Mouse (Mus musculus) right cerebral cortex, adult 2 months (tissue): Measurements from ENCODE around the gene Tpm3.
"Not testable (repeated sequence)": the region's sequence is repeated elsewhere in the genome, so short reads cannot be mapped to it uniquely, and the experiment has no call there.

Experiments used
- DNase-seq, 2 experiments: peaks; one replicate each; pipeline ENCODE4 v3.0.0; 2021 to 2022; ENCODE audit warnings: low spot score in 2 of 2

Tpm3 gene

GRCm38 (mm10) chr3:90083698-90084324, 11.4 kb downstream of the Tpm3 start:
- DNase-seq = peak; percentile 68 to 72

GRCm38 (mm10) chr3:90084790-90085189, 12.3 kb downstream of the Tpm3 start:
- no peak for DNase-seq

- DNase-seq = no peak
Observed at GRCm38 (mm10) chr3:90085281-90085680, 12.8 kb downstream of the Tpm3 start.

DNA sequence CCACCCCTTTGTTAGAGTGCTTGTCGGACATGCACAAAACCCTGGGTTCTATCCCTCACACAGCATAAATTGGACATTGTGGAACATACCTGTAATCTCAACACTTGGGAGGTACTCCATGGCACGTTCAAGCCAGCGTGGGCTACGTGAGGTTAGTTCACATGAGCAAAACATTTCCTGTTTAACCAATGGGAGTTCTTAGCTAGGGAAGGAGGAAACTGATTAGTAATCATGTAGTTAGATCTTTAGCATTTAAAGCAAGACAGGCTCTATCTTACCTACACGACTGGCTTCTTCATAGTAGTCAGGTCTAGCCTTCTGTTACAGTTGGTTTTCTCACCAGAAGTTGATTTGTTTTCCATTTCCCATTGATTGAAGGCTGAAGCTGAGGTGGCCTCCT, 13.6 kb downstream of the Tpm3 start:
- no peak for DNase-seq

DNA sequence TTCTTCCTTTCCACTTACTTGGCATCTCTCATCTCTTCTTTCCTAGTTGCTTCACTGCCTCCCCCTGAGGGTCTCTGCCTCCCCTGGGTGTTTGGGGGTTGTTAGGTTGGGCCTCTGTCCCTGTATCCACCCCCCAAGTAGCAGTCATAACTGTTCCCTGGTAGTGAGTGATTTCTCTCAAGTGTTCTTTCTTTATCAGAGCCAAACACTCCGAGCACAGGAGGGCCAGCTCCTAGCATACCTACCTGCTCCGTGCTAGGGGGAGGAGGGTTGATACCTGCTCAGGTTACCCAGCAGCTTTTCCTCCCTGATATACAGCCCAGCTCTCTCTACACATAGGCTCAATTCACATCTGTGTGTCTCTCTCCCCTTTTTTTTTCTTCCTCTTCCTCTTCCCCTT, 16.2 kb downstream of the Tpm3 start:
- DNase-seq = no peak

DNA sequence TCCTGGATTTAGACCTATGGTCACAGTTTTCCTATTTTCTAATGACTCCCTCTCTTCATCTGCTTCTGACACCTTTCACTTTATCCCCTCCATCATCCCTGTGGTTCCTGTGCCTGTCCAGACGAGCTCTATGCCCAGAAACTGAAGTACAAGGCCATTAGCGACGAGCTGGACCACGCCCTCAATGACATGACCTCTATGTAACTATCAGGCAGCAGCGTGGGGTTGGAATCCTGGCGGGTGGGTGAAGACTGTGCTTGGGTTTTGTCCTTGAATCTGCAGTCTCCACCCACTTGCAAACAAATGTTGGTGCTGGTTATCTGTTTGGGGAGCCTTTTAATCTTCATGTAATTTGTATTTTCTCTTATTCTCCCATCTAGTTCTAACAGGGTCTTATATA, 18.4 kb downstream of the Tpm3 start:
- DNase-seq = no peak

DNA sequence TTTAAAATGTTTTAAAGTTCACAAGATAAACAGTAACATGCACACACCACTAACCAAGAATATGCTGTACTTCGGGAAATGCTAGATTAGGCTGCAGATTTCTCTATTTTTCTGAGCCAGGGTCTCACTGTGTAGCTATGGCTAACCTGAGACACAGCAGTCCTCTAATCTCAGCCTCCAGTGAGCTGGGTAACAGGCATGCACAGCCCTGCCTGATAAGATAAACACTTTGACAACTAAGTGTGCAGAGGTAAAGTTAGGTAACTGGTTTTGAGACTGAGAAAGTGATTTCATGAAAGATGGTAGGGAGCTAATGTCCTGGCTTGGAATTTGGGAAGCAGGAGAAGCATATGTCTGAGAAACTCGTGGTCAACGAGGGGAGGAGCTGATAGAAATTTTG, 22.0 kb downstream of the Tpm3 start:
- DNase-seq = no peak

DNA sequence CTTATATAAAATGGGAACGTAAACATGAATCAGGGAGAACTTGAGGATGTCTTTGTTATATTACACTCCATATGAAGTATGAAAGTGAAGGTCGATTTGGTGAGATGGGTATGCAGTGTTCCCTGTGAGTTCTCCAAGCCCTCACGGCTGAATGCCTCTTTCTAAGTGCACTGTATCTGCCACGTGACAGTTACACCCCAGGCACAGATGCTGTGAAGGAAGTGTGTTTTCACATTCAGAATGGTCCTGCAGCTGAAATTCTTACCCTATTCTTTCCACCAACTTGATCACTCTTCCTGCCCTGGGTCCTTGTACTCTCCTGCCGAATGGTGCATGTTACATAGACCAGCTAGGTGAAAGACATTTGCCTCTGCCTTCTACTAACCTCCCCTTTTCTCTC, 25.5 kb downstream of the Tpm3 start:
- DNase-seq = peak in 1 of 2 experiments; percentile 40

- DNase-seq = no peak
Observed at GRCm38 (mm10) chr3:90101010-90101409, 28.6 kb downstream of the Tpm3 start.

GRCm38 (mm10) chr3:90101673-90102072, 29.2 kb downstream of the Tpm3 start:
- DNase-seq = no peak

GRCm38 (mm10) chr3:90102239-90102638, 29.8 kb downstream of the Tpm3 start:
- no peak for DNase-seq

DNA sequence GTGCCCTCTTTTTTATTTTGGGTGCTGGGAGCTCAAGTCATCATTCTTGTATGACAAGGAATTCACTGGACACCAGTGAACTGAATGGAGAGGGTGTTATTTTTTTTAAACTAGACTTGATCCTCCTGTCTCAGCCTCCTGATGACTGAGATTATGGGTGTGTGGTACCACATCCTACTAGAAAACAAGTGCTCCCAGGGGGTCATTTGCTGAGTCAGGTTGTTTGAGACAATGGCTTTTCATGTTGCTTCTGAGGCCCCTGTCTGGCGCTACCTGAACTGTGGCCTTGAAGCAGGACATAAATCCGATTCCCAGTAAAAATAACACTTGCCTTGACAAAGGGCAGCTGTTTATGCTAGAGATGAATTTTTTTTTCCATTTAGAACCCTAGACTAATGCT, 30.7 kb downstream of the Tpm3 start:
- DNase-seq = no peak

DNA sequence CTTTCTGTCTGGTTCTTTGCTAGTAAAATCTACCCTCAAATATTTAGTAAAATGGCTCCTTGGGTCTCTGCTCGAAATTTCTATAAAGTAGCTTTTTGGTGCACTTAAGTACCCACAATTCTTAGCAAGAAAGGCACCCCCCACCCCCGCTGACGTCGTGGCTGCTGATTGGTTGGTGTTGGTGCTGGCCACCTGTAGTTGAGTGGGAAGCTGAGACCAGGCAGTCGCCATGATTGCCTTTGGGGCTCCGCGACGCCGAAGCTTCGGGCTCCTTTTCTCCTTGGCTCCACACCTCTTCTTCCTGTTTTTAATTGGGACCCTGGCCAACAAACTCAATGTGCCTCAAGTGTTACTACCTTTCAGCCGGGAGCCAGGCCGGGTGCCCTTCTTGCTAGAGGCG, 31.5 kb downstream of the Tpm3 start, which contains the start of gene Nup210l:
TSS of gene Nup210l (plus strand) at position 195 of the 400 bp plus-strand sequence.
- no peak for DNase-seq

- DNase-seq = no peak
Observed at GRCm38 (mm10) chr3:90111706-90112105, 39.3 kb downstream of the Tpm3 start.

DNA sequence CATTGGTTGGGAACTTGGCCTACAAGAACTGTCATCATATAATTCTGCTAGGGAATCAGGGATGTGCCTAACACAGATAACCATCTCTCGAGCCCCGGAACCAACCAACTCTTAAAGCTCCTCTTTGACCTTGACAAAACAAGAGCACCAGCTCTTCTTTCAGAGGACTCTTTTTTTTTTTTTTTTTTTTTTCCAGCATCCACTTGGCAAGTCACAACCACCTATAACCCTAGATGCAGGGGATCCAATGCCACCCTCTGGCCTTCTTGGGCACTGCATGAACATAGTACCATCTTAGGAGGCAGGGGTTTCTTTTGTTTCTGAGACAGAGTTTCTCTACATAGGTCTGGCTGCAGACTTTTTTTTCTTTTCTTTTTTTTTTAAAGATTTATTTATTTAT, 41.9 kb downstream of the Tpm3 start:
- no peak for DNase-seq

GRCm38 (mm10) chr3:90115526-90115925, 43.1 kb downstream of the Tpm3 start:
- no peak for DNase-seq

- peak; percentile 51 to 66 for DNase-seq
Observed at GRCm38 (mm10) chr3:90118132-90118790, 45.8 kb downstream of the Tpm3 start.

DNA sequence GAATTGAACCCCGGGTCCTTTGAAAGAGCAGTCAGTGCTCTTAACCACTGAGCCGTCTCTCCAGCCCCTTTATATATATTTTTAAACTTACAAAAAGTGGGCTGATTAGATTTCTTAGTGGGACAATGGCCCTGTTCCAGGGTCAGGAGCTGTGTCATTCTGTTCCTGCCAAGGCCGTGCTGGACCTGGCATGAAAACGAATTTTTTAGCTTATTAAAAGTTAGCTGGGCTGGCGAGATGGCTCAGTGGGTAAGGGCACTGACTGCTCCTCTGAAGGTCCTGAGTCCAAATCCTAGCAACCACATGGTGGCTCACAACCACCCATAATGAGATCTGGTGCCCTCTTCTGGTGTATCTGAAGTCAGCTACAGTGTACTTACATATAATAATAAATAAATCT, 49.6 kb downstream of the Tpm3 start:
- DNase-seq = not testable (repeated sequence)

- DNase-seq = no peak
Observed at GRCm38 (mm10) chr3:90125710-90126109, 53.3 kb downstream of the Tpm3 start.

DNA sequence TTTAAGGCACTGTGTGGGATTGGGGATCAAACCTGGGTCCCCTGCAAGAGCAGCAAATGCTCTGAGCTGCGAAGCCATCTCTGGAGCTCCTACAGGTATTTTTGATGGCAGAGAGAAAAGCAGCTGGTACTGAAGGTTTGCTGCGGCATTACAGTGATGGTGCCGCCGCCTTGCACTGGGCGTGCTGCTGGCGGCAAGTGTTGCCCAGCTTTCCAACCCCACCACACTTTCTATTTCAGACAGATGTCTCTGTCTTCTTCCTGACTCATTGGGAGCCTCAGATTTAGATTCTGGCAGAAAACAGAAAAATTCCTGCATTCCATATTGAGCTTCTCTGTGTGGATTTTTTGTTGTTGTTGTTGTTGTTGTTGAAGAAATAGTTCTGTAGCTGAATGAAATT, 55.4 kb downstream of the Tpm3 start:
- peak; percentile 17 to 20 for DNase-seq

DNA sequence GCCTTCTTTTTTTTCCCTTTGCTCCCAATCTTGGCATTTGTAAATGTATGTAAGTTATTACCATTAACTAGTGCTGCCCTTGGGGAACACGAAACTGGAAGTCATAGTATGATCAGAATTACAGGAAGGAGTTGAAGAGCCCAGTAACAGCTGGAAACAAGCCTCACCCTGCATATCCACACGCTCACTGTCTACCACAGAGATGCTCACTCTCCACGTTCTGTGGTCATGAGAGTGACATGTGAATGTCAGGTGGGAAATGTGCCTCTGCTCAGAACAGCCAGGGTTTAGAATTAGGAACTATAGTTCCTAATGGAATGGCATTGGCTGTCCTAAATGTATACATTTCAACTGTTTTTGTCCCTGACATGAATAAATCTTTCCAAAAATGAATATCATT, 60.3 kb downstream of the Tpm3 start:
- DNase-seq = no peak

DNA sequence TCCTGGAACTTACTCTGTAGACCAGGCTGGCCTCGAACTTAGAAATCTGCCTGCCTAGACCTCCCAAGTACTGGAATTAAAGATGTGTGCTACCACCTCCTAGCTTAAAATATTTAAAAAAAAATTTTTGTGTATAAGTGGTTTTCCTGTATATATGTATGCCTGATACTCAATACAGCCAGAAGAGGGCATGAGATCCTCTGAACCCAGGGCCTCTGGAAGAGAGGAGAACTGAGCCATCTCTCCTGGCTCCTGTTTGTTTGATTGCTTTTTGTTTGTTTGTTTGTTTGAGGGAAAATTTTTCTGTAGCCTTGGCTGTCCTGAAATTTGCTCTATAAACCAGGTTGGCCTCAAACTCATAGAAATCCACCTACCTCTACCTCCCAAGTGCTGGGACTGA, 60.9 kb downstream of the Tpm3 start:
- no peak for DNase-seq

DNA sequence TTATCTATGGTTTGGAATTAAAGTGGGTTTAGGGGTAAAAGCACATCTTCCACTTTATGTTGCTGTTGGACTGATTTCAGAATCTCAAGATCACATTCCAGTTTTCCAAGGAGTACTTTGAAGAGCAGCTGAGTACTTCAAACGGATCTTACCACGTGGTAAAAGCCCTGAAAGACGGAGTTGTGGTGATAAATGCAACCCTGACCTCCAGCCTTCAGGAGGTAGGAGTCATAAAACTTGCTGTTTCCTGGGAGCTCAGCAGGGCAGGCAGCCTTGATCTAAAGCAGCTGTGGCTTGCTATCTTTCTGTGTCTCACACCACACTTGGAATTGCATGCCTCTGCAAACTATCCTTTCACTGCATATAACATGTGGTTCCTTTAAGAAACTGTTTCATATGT, 62.0 kb downstream of the Tpm3 start:
- no peak for DNase-seq

DNA sequence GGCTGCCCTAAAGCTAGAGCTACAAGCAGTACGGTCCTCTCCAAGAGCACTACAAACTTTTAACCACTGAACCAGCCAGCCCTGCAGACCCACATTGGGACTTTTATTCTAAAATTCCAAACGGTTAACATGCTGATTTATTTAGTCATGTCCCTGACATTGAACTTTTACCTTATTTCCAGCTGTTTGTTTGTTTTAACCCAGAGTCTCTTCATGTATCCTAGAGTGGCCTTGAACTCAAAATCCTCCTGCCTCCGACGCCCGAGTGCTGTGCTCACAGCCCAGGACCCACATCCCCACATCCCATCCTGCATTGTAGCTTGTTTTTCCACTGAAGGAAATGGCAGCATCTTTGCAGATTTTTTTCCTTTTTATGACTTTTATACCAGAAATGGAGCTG, 62.5 kb downstream of the Tpm3 start:
- no peak for DNase-seq
